Mouse (Mus musculus) layer of hippocampus, postnatal 25 days (tissue): Measurements from ENCODE around the gene Fam114a2. TPM values are rescaled to one million over a fixed set of nuclear protein-coding genes. Genes with fewer than 3 reads are reported as not detected.

ENCODE experiments used
- DNase-seq, 2 experiments: peaks; one replicate each; pipeline ENCODE4 v3.0.0; 2022; ENCODE audit warnings: mixed read lengths in 2 of 2, low spot score in 1 of 2; ENCODE audit errors: extremely low spot score in 1 of 2
- total RNA-seq, 2 experiments: library from RNA; stranded (reverse); gene quantifications; 2 replicates each; pipeline ENCODE4 v1.2.3; 2021

The Fam114a2 gene
- total RNA-seq, 2 experiments from 2014 or later, result 33.2 to 35.8 TPM

GRCm38 (mm10) chr11:57521206-57521605, 2.8 kb upstream of the Fam114a2 start:
- DNase-seq, result no peak

- DNase-seq, result no peak
Observed at GRCm38 (mm10) chr11:57519304-57519703, 887 bp upstream of the Fam114a2 start.

- no peak for DNase-seq
Observed at GRCm38 (mm10) chr11:57518751-57519148, 333 bp upstream of the Fam114a2 start.

- no peak for DNase-seq
Observed at GRCm38 (mm10) chr11:57516946-57517441, 1.4 kb downstream of the Fam114a2 start.

- DNase-seq, result no peak
Observed at GRCm38 (mm10) chr11:57515218-57515617, 3.2 kb downstream of the Fam114a2 start.

GRCm38 (mm10) chr11:57506899-57507298, 11.5 kb downstream of the Fam114a2 start:
- DNase-seq, result no peak

GRCm38 (mm10) chr11:57503155-57503554, 15.3 kb downstream of the Fam114a2 start:
- no peak for DNase-seq

GRCm38 (mm10) chr11:57498215-57498614, 20.2 kb downstream of the Fam114a2 start:
- DNase-seq, result no peak

- DNase-seq, result no peak
Observed at GRCm38 (mm10) chr11:57497701-57498100, 20.7 kb downstream of the Fam114a2 start.

- no peak for DNase-seq
Observed at GRCm38 (mm10) chr11:57496462-57497039, 21.9 kb downstream of the Fam114a2 start.

- DNase-seq, result no peak
Observed at GRCm38 (mm10) chr11:57488436-57488835, 30.0 kb downstream of the Fam114a2 start.

- no peak for DNase-seq
Observed at GRCm38 (mm10) chr11:57478077-57478476, 40.3 kb downstream of the Fam114a2 start.

- DNase-seq, result peak in 1 of 2 experiments; percentile 75
Observed at GRCm38 (mm10) chr11:57475119-57475518, 43.3 kb downstream of the Fam114a2 start.

GRCm38 (mm10) chr11:57474296-57474941, 44.0 kb downstream of the Fam114a2 start:
- peak in 1 of 2 experiments; percentile 34 for DNase-seq

- no peak for DNase-seq
Observed at GRCm38 (mm10) chr11:57470979-57471378, 47.4 kb downstream of the Fam114a2 start.

GRCm38 (mm10) chr11:57470056-57470455, 48.4 kb downstream of the Fam114a2 start:
- no peak for DNase-seq

GRCm38 (mm10) chr11:57468706-57469105, 49.7 kb downstream of the Fam114a2 start:
- no peak for DNase-seq

- DNase-seq, result peak; percentile 67 to 79
Observed at GRCm38 (mm10) chr11:57467159-57468110, 51.0 kb downstream of the Fam114a2 start.

GRCm38 (mm10) chr11:57465844-57466243, 52.6 kb downstream of the Fam114a2 start:
- no peak for DNase-seq

- no peak for DNase-seq
Observed at GRCm38 (mm10) chr11:57465025-57465424, 53.4 kb downstream of the Fam114a2 start.

- no peak for DNase-seq
Observed at GRCm38 (mm10) chr11:57459759-57460158, 58.7 kb downstream of the Fam114a2 start.
